Mouse (Mus musculus): Measurements from ENCODE around the gene Olfr1097. TPM values are rescaled to one million over a fixed set of nuclear protein-coding genes. Genes with fewer than 3 reads are reported as not detected.

Gene Olfr1097
- total RNA-seq (2021), result not detected
- long read RNA-seq, experiment 1, result 0 reads
- long read RNA-seq, experiment 2, result 0 reads

DNA sequence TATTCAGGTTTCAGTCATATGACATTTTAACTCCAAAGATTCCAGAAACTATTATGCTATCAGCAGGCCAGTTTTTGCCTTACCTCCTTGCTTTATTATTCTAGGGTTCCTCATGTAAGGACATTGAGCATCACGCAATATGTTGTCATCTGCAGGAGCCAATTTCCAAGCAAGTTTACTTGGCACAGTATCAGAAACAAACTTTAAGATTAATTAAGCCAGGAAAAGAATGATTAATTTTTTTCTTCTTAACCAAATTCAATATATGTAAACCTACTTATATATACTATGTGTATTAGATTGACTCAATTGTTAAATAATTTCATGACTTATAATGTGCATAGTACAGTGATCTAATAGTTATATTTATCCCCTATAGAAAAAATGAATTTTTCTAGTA, at the start of gene Olfr1097:
Gene Olfr1097, minus strand, starts transcription at position 101 of the 400 bp plus-strand sequence.
- no peak for DNase-seq (ENCODE audit: low spot score in 2 of 2)
- intact Hi-C loops (cut with DNase I), result no loop called here

DNA sequence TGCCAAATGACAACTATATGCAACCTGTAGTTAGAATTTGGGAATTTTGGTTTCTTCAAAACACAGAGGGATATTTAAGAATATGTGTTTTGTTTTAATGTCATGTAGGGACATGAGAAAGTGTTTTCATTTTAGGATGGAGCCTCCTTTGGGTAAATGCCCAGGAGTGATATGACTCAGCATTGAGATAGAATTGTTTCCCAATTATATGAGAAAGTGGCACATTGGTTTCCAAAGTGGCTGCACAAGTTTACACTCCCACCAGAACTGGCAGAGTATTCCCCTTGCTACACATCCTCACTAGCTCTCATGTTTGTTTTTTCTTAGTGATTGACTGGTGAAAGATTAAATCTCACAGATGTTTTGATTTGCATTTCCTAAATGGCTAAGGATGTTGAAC, 34.5 kb upstream of the Olfr1097 start:
- intact Hi-C loops (cut with DNase I), result no loop called here
- DNase-seq (ENCODE audit: low spot score in 2 of 2), result peak; percentile 3 to 64

DNA sequence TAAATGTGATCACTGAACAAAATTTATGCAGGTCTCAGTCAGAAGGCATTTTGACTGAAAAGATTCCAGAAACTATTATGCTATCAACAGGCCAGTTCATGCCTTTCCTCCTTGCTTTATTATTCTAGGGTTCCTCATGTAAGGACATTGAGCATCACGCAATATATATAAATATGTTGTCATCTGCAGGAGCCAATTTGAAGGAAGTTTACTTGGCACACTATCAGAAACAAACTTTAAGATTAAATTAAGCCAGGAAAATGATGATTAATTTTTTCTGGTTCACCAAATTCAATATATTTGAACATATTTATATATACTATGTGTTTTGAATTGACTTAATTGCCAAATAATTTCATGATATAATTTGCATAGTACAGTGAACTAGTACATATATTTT, 32.4 kb upstream of the Olfr1097 start, which contains the start of gene Olfr1098:
Gene Olfr1098, minus strand, starts transcription at position 101 of the 400 bp plus-strand sequence.
- DNase-seq (ENCODE audit: low spot score in 2 of 2), result no peak
- intact Hi-C loops (cut with DNase I), result no loop called here

DNA sequence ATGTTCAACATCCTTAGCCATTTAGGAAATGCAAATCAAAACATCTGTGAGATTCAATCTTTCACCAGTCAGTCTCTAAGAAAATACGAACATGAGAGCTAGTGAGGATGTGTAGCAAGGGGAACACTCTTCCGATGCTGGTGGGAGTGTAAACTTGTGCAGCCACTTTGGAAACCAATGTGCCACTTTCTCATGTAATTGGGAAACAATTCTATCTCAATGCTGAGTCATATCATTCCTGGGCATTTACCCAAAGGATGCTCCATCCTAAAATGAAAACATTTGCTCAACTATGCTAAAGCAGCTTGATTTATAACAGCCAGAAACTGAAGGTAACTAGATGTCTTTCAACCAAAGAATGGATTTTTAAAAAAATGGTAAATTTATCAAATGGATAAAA, 13.6 kb upstream of the Olfr1097 start:
- intact Hi-C loops (cut with DNase I), result no loop called here
- peak in 1 of 2 experiments; percentile 6 for DNase-seq (ENCODE audit: low spot score in 2 of 2)

DNA sequence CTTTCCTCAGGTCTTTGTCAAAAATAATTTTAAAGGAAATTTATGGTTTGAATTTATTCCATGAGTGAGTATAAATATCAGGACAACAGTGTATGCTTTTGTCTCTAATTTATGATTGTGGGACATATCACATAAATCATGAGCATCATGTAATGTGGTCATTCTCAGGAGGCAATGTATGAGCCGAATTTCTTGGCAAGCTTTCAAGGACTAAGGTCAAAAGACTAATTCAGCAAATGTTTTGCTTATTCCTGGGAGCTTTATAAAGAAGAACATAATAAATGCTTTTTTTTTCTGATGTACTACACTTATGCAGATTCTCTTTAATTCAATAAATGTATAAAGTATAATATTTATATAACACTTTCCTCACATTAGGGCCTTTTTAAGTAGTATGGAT, 17.3 kb downstream of the Olfr1097 start, which contains the start of gene Gm13723:
Gene Gm13723, minus strand, starts transcription at position 101 of the 400 bp plus-strand sequence.
- DNase-seq (ENCODE audit: low spot score in 2 of 2), result no peak
- intact Hi-C loops (cut with DNase I), result no loop called here

DNA sequence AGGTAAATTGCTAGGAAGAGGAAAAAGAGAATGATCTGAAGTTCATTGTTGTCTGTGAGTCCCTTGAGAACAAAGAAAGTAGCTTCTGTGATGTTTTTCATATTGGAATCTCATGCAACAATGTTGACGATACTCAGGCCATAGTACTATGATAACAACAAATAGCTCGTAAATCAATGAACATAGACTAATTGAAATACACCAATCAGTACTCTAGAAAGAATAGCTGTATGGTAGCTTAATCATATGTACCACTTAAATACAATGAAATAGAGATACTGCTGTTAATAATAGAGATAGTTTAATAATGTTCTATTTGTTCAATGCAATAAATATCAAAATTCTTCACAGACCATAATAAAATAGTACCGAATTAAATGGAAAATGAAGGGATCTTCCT, 40.4 kb downstream of the Olfr1097 start, which contains the start of gene Olfr1095:
Gene Olfr1095, minus strand, starts transcription at position 101 of the 400 bp plus-strand sequence.
- DNase-seq (ENCODE audit: low spot score in 2 of 2), result no peak
- intact Hi-C loops (cut with DNase I), result no loop called here

Other genes with a start within 250 kb of the Olfr1097 start
- gene Olfr1085, start 230.2 kb downstream of the Olfr1097 start, total RNA-seq (2021), result not detected
- gene Olfr1086, start 212.1 kb downstream of the Olfr1097 start, total RNA-seq (2021), result not detected
- not detected for gene Olfr1087, start 193.8 kb downstream of the Olfr1097 start, total RNA-seq (2021)
- gene Olfr1089, start 158.5 kb downstream of the Olfr1097 start, total RNA-seq (2021), result not detected
- gene Olfr1090, start 133.2 kb downstream of the Olfr1097 start, total RNA-seq (2021), result not detected
- gene Olfr1093, start 109.7 kb downstream of the Olfr1097 start, total RNA-seq (2021), result not detected
- gene Olfr141, start 82.2 kb downstream of the Olfr1097 start, total RNA-seq (2021), result not detected
- not detected for gene Olfr1094, start 67.6 kb downstream of the Olfr1097 start, total RNA-seq (2021)
- gene Olfr1095, start 40.5 kb downstream of the Olfr1097 start, total RNA-seq (2021), result not detected
- not detected for gene Gm13723, start 17.4 kb downstream of the Olfr1097 start, total RNA-seq (2021)
- not detected for gene Olfr1098, start 32.3 kb upstream of the Olfr1097 start, total RNA-seq (2021)
- gene Olfr1099, start 68.5 kb upstream of the Olfr1097 start, total RNA-seq (2021), result not detected
- not detected for gene Olfr1100, start 87.7 kb upstream of the Olfr1097 start, total RNA-seq (2021)
- not detected for gene Olfr1101, start 99.0 kb upstream of the Olfr1097 start, total RNA-seq (2021)
- gene Olfr1102, start 106.2 kb upstream of the Olfr1097 start, total RNA-seq (2021), result not detected
- gene Olfr1104, start 134.9 kb upstream of the Olfr1097 start, total RNA-seq (2021), result not detected
- not detected for gene Olfr1105, start 144.3 kb upstream of the Olfr1097 start, total RNA-seq (2021)
- not detected for gene Olfr1106, start 160.1 kb upstream of the Olfr1097 start, total RNA-seq (2021)
- gene Olfr1107, start 183.6 kb upstream of the Olfr1097 start, total RNA-seq (2021), result not detected
- gene Olfr1109, start 203.8 kb upstream of the Olfr1097 start, total RNA-seq (2021), result not detected
- gene Olfr259, start 222.4 kb upstream of the Olfr1097 start, total RNA-seq (2021), result not detected
- gene Olfr1110, start 248.1 kb upstream of the Olfr1097 start, total RNA-seq (2021), result not detected